Mouse (Mus musculus) erythroblast, adult 5-6 weeks (primary cell): Measurements from ENCODE around the gene Rflnb. TPM values are rescaled to one million over a fixed set of nuclear protein-coding genes. Genes with fewer than 3 reads are reported as not detected.

Source experiments
- ATAC-seq: replicated peaks from 2 replicates; pipeline ENCODE4 v1.8.0; 2016; ENCODE audit warnings: moderate number of reproducible peaks, mild to moderate bottlenecking, moderate TSS enrichment, inconsistent platforms; ENCODE audit not compliant: poor library complexity, low FRiP score, severe bottlenecking
- total RNA-seq, 2 experiments: library from RNA; stranded (forward) in 1 of 2; stranded (reverse) in 1 of 2; fragments of 150-400 nt in 1 of 2; fragments of 200-764, 138-1000 nt in 1 of 2; gene quantifications; 2 replicates each; pipeline versions ENCODE4 v1.2.3 to v1.2.4; 2015 to 2017; ENCODE audit warnings: low replicate concordance in 2 of 2

Gene Rflnb
- total RNA-seq (2015; ENCODE audit: low replicate concordance) (19.6 and 22.5 TPM in 2 replicates), total RNA-seq (2017; ENCODE audit: low replicate concordance) (23.4 and 23.6 TPM in 2 replicates)

- peak; percentile 81 for ATAC-seq
Measured at GRCm38 (mm10) chr11:76027139-76028071, at the start of gene Rflnb. Gene Rflnb (minus strand): TSS chr11:76027782.

- no peak for ATAC-seq
Measured at GRCm38 (mm10) chr11:76077341-76077740, 49.8 kb upstream of the Rflnb start.

- no peak for ATAC-seq
Measured at GRCm38 (mm10) chr11:76074296-76075093, 46.9 kb upstream of the Rflnb start.

DNA sequence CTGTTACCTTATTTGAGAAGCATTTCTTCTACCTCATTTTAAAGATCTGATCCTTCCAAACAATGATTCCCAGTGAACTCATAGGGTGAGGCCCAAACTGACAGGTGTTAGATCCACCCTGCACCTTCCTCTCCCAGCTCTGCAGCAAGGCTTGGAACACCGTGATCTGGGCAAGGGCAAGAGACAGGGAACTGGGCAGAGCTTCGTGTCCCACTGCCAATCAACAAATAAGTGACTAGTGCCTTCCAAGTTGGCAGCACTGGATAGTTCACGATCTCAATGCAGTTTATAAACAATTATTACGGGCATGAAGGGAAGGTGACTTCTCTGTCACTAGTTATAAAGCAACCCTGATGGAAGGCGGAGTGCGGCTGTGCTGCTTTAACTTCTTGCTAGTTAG lies 42.2 kb upstream of the Rflnb start:
- ATAC-seq = no peak

GRCm38 (mm10) chr11:76066563-76067156 lies 39.1 kb upstream of the Rflnb start:
- no peak for ATAC-seq

- ATAC-seq = no peak
Measured at GRCm38 (mm10) chr11:76065521-76066095, 38.0 kb upstream of the Rflnb start.

GRCm38 (mm10) chr11:76064411-76064810 lies 36.8 kb upstream of the Rflnb start:
- no peak for ATAC-seq

GRCm38 (mm10) chr11:76060906-76061305 lies 33.3 kb upstream of the Rflnb start:
- ATAC-seq = no peak

GRCm38 (mm10) chr11:76059971-76060370 lies 32.4 kb upstream of the Rflnb start:
- no peak for ATAC-seq

DNA sequence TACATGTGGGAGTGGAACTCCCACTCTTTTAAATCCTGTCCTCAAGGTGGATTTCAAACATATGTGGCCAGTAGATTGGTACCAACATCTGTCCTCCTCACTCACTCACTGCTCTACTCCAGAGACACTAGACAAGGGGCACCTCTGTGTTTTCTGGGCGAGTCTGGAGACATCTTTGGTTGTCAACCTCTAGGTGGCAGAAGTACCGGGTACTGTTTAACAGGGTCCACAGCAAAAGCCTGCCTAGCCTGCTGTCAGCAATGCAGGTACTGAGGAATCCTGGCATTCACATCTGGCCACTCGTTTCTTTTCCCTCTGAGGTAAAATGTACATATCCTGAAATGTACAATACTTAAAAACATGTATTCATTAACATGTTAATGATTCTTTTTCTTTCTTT lies 28.9 kb upstream of the Rflnb start:
- no peak for ATAC-seq

DNA sequence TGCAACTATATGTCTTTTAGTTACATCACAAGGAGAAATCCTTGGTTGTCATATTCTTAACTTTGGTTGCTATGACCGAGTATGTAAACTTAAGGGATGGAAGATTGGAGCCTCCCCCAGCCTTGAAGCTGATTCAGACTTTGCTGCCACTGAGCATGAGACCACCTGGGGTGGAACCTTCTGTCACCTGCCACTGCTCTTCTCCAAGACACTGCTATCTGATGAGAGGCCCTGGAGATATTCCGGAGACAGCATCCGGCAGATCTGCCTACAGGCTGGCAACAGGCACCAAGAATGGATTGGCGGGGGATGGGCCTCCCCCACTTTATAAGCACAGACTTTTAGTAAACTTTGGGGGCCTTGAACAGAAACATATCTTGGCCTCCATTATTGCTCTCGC lies 24.9 kb upstream of the Rflnb start:
- no peak for ATAC-seq

DNA sequence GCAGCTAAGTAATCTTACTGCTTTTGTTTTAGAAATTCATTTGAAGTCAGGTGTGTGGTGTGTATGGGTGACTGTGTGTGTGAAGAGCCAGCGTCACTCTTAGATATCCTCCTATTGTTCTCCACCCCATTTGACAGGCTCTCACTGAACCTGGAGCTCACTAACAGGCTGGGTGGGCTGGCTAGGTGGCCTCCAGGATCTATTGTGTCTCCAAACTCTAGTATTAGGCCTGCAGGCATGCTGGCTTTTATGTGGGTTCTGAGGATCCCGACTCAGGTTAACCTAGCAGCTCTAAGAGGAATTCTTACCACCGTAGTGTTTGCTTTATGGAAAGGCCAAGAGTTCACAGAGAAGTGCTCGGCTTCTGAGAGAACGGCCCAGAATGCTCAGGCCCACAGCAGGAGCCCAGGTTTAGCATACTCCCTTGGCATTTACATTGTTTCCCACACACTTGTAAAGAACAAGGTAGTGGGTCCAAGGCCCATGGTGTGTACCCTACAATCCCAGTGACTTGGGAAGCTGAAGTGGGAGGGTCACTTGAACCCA lies 23.5 kb upstream of the Rflnb start:
- ATAC-seq = no peak

DNA sequence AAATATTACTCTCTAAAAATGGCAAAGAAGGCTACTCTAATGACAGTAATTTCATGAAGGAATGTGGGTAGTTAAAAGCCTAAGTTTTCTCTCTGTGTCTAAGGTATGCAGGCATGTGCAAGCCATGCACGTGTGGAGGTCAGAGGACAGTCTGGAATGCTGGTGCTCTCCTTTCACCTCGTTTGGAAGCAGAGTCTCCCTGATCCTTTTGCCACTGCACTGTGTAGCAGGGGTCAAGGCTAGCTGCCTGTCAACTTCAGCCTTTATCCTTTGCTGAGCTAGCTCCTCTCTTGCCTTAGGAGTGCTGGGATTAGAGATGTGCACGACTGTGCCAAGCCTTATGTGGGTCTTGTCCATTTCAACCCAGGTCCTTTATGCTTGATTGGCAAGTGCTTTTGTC lies 22.9 kb upstream of the Rflnb start:
- ATAC-seq = no peak

DNA sequence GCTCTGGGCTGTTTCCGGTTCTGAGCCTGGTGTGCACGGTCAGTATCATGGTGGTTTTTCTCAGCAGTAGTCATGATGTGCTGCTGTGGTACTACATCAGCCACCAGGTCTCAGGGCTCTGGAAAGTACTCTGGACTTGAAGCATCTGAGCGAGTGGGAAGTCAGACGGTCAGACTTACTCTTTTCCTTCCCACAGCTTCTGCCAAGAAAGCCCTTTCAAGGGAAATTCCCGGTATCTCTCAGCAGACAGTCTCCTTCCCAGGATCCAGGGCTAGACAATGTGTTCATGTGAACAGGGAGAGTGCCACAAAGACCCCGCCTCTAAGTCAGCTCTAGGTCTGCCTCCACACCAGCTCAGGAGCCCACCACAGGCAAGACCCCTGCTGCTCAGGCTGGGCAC lies 17.8 kb upstream of the Rflnb start:
- no peak for ATAC-seq

DNA sequence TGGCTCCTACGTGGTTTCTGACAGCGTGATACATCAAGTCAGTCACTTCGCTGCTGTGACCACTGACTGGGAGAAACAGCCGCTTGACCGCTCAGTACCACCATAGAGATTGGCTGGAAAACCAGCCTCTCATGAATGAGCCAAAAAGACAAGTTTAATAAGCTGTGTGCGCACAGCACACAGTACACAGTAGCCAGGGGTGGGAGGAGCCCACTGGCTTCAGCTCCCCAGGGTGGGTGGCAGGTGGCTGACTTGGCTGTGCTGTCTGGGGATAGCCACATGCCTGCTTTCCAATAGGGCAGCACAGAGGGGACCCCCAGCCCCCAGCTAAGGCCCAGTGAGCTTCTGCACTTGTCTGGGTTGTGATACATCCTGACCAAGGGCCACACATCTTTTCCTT lies 16.9 kb upstream of the Rflnb start:
- no peak for ATAC-seq

DNA sequence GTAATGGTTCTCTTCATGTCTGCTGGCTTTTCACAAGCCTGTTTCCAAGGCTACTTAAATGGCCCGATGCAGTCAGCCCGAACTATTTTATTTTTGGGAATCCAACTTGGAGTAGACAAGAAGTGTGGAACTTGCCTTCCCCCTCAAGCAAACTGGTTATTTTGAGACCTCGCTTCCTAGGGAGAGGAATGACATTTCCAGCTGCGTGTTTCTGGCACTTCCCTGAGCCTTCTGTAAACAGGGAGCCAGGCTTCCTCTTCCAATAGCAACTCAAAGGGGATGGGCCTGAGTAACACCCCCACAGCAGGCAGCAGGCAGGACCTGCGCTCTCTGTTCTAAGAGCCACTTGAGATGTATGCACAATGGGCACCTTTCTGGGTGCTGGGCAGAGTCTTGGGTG lies 15.3 kb upstream of the Rflnb start:
- ATAC-seq = no peak

DNA sequence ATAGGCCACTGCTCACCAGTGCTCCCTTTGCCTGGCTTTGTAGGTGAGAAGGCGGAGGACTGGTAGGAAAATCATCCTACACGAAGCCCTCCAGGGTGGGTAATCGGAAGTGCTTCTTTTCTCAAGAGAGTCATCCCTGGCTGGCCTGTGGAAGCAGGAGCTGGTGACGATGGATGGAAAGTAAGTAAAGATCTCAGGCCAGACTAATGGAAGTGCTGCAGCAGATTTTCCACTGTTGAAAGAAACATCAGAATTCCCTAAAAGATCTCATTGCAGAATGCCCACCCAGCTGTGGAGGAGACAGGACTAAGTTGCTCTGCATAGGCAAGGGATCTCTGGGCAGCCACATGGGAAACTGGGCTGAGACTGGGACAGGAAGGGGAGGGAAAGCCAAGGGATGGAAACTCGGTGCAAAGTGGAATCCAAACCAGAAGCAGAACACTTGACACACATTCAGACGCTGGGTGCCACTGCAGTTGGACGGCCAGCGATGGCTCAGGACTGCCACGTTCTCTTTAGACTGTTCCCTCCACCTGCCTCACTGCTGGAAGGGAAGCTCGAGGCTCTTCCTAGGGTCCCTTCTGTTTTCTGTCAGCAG lies 14.6 kb upstream of the Rflnb start:
- ATAC-seq = no peak

- no peak for ATAC-seq
Measured at GRCm38 (mm10) chr11:76040761-76041376, 13.3 kb upstream of the Rflnb start.

DNA sequence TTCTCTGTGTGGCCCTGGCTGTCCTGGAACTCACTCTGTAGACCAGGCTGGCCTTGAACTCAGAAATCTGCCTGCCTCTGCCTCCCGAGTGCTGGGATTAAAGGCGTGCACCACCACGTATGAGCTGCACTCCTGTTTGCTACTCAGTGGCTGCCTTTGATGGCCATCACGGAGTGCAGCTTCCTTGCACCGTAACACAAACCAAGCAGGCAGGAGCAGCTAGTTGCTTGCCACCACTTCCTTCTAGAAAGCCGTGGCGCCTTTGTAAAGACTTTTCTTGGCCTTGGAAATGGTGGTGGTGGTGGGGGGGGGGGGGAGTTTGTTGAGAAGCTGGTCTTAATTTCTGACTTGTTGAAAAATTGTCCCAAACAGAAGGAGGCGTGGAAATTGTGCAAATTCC lies 12.5 kb upstream of the Rflnb start:
- no peak for ATAC-seq
